Mouse (Mus musculus): ENCODE measurements at regions not wholly inside any gene's neighbourhood (a gene's known extent, or its start where the extent isn't known, plus 50 kb on each side); places are given as distances from the start of the nearest gene placed in this dataset.

- TF ChIP-seq GATA1 (IDR thresholded peaks at IDR 0.05; ENCODE audit: low read length) (no peak), TAL1 (IDR thresholded peaks at IDR 0.05; ENCODE audit: low read length) (no peak)
These were observed 127.1 kb downstream of the Tmem161b start for GRCm38 (mm10) chr13:84349001-84349720.
